Mouse (Mus musculus): ENCODE measurements around the gene Slc38a6.

The Slc38a6 gene

DNA sequence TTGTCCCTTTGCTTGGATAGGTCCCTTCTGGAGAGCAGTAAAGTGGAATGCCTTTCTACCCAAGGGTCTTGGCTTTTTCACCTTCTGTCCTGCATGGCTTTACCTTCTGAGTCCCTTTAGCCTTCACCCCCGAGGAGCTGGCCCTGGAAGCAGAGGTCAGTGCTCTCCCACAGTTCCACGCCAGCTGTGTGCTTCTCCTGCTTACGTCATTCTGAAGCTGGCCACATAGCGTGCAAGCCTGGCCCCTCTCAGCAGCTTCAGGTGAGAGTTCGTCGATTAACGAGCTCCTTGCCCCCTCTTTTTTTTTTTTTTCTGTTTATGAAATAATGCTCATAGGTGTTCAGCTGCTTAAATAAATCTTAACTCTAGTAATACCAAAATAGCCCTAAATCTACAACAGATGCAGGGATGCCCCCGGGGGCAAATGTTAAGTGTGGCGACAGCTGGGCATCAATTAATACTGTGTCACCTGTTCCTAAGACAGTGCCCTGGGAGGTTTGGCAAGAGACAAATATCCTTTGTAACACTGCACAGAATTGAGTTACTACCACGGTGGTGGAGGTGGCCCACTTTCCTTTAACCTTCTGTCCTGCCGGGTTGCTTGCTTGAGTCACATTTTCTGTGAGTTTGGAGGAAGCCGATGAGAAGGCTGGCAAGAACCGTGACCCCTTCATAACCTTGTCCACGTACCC, 68.7 kb downstream of the Slc38a6 start:
- ATAC-seq (ENCODE audit: low TSS enrichment) = no peak

DNA sequence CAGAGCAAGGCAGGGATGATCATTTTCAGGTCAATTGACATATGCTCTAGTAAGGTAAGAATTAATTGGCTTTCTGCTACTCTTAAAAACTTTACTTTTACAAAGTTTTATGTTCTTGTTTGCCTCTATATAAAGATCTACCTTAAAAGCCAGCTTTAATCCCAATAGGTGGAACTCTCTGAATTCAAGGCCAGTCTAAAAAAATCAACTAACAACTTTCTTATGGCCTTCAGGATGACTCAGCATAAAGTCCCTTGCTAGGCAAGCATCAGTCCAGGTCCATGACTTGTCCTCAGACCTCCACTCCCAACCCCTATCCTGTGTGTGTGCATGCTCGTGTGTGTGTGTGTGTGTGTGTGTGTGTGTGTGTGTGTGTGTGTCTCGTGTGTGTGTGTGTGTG, 70.1 kb downstream of the Slc38a6 start:
- ATAC-seq (ENCODE audit: low TSS enrichment) = no peak

DNA sequence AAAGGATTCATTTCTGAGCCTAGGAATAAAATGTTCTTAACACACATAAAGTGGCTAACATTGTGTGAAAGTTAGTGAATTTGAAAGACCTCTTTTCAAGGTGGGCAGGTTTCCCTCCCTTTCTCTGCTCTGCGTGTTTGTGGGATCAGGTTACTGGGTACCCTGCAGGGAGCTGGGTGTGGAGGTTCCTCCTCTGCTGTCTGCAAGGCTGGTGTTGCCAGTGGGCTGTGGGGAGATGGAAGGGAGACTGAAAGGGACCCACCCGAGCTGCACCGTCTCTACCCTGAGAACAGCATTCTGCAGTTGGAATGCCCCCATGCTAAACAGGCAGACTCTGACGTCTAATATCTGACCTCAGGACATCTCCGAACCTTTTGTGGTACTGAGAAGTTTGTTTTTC, 70.7 kb downstream of the Slc38a6 start:
- ATAC-seq (ENCODE audit: low TSS enrichment) = no peak

- ATAC-seq (ENCODE audit: low TSS enrichment) = no peak
Observed at GRCm38 (mm10) chr12:73357736-73358135, 71.2 kb downstream of the Slc38a6 start.

- ATAC-seq (ENCODE audit: low TSS enrichment) = no peak
Observed at GRCm38 (mm10) chr12:73358640-73359039, 72.1 kb downstream of the Slc38a6 start.

- ATAC-seq (ENCODE audit: low TSS enrichment) = no peak
Observed at GRCm38 (mm10) chr12:73359520-73359919, 72.9 kb downstream of the Slc38a6 start.

DNA sequence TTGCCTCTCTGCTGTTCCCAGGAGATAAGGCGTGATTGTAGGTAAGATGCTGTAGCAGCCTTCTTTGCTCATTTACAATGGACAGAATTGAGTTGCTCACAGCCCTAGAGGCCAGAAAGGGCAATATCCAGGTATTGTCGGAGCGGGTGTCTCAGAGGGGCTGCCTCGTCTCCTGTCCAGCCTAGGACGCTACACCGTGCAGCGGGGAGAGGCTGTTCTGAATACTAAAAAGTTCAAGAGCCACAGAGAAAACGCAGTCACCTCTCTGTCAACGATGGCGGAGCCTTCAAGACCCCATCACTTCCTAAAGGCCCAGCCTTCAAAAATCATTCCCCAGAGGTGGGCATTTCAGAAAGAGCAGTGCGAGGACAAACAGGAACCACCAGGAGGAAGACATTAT, 74.6 kb downstream of the Slc38a6 start:
- no peak for ATAC-seq (ENCODE audit: low TSS enrichment)

DNA sequence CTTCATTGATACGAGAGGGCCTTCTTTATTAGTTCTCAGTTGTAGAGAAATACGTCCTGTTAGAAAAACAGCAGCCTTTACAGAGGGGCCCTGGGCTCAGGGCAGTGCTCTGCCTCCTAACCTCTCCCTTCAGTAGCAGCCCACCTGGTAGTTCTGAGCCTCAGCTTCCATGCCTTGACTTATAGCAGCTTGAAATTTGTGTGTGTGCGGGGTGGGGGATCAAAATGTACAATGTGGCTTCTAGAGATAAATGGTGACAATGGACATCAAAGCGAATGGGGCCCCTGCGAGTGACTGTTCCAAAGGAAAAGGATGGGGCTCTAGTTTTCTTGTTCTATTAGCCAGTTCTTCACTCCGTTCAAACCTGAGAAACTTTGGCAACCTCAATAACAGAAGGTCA, 76.8 kb downstream of the Slc38a6 start:
- ATAC-seq (ENCODE audit: low TSS enrichment) = no peak

DNA sequence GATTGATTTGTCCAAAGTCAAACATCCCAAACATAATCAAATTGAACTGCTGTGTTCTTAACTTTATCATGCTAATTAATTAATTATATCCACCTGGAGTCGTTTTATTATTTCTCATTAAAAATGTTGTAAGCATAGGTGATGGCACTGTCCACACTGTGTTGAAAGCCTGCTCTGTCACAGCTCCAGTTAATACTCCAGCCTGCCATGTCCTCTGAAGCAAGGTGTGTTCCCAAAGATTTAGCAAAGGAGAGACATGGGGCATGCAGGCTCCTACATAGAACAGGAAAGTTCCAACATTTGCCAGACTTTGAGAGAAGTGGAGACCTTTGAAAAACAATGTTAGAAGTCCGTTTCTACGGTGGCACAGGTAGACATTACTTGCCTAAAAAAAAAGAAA, 77.4 kb downstream of the Slc38a6 start:
- ATAC-seq (ENCODE audit: low TSS enrichment) = no peak

DNA sequence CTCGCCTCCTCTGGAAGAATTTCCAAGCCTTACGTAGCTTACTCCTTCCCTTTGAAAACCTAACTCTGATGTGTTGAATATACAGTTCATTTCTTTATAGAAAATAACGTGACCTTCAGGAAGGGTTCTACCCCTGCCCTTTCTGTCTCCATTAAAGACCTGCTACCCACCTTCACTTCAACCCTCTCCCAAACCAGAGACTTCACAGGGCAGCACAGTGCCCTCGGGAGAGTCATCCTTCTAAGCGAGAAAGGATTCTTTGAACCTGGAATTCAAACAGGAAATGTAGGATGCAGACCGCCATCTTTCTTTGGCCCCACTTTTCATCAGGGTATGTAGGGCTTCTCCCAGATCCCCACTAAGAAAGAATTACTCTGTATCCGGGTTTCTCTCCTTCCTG, 80.0 kb downstream of the Slc38a6 start:
- no peak for ATAC-seq (ENCODE audit: low TSS enrichment)

DNA sequence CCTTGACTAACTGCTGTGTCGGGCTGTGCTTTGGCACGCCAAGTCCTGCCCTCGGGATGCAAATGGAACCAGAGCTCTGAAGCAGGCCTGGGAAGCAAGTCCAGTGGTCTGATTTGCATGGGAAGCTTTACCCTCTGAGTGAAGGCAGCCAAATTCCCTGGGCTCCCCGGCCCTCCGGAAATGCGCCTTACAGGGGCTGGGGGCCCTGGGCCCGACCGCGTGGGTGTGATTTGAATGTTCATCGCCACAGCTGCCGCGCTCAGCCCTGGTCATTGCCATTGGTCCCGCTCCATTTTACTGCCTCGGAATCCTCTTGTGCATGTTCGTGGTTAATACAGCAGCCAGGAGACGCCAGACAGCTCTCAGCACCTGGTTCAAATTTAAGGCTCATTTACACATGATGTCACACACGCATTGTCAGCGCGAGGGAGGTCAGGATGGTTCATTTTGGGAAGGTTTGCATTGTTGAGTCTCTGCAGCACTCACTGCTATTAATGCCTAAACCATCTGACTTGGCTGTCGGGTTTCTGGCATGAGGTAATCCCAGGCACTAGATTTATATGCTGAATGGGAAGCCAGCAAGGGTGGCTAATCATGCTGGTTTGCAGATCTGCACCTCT, 81.0 kb downstream of the Slc38a6 start:
- no peak for ATAC-seq (ENCODE audit: low TSS enrichment)

GRCm38 (mm10) chr12:73368868-73369608, 82.5 kb downstream of the Slc38a6 start:
- no peak for ATAC-seq (ENCODE audit: low TSS enrichment)

DNA sequence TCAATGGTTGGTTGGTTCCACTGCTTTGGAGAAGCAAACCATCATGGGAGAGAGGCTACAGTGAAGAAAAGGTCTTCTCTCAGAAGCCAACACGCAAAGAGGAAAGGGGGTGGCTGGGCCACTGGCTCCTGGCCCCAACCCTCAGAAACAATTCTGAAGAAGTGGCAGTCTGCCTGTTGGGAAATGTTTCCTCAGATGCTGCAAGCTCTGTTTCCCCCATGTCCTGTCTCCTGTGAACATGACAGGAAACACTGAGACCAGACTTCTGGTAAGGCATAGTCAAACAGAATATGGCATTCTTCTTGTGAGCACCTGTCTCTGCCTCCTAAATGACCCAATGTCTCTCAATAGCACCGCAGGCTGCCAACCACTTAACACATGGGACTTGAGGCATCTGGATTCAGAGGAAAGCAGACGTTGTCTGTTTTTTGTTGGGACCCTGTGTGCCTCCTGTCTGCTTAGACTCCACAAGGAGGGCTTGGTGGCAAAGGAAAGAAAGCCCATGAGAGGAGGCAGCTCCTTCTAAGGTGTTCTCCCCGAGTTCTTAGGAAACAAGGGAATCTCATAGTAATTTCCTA, 83.9 kb downstream of the Slc38a6 start:
- no peak for ATAC-seq (ENCODE audit: low TSS enrichment)

- peak; percentile 85 for ATAC-seq (ENCODE audit: low TSS enrichment)
Observed at GRCm38 (mm10) chr12:73371132-73371531, 84.6 kb downstream of the Slc38a6 start.

- ATAC-seq (ENCODE audit: low TSS enrichment) = no peak
Observed at GRCm38 (mm10) chr12:73378026-73378425, 91.4 kb downstream of the Slc38a6 start.

- ATAC-seq (ENCODE audit: low TSS enrichment) = no peak
Observed at GRCm38 (mm10) chr12:73378724-73379355, 92.3 kb downstream of the Slc38a6 start.

GRCm38 (mm10) chr12:73380686-73381360, 94.2 kb downstream of the Slc38a6 start:
- no peak for ATAC-seq (ENCODE audit: low TSS enrichment)

- ATAC-seq (ENCODE audit: low TSS enrichment) = no peak
Observed at GRCm38 (mm10) chr12:73381452-73381851, 94.9 kb downstream of the Slc38a6 start.

- ATAC-seq (ENCODE audit: low TSS enrichment) = no peak
Observed at GRCm38 (mm10) chr12:73382290-73383178, 96.0 kb downstream of the Slc38a6 start.

GRCm38 (mm10) chr12:73383179-73383510, 96.6 kb downstream of the Slc38a6 start:
- no peak for ATAC-seq (ENCODE audit: low TSS enrichment)

DNA sequence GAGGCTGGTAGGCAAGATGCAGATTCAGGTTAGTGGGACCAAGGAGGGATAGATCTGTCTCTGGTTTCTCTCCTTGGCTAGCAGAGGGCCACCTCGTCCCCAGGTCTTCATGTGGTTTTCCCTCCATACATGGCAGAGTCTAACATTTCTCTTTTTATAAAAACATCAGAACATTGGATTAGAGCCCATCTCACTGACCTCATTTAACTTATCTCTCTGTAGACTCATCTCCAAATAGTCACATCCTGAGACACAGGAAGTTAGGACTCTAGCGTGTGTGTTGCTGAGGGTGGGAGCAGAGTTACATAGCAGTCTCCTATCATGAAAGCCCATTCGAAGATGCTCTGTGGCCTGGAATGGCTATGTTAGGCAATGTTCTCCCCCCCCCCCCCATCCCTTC, 97.3 kb downstream of the Slc38a6 start:
- no peak for ATAC-seq (ENCODE audit: low TSS enrichment)

Measured in frontal cortex, adult (tissue).